Mouse (Mus musculus) neural tube, embryonic 15.5 days (tissue): Measurements from ENCODE around the gene Pepd. TPM values are rescaled to one million over a fixed set of nuclear protein-coding genes. Genes with fewer than 3 reads are reported as not detected.
A peak's percentile ranks its signal among the peaks of the same experiment; 100 is the strongest.

Source experiments
- ATAC-seq: fragments of 200-750 bp; cut with Nextera tagmentation; 2 replicates; pipeline ENCODE4 v1.8.0; 2017; ENCODE audit warnings: mild to moderate bottlenecking, moderate TSS enrichment, moderate library complexity; ENCODE audit not compliant: low FRiP score
- H3K27ac ChIP-seq: fragments of 300-500 bp; sonication (generic); replicated peaks from 2 replicates; pipeline ENCODE4 v1.5.1; 2015; ENCODE audit warnings: mild to moderate bottlenecking, inconsistent platforms
- H3K27me3 ChIP-seq: fragments of 300-500 bp; sonication (generic); replicated peaks from 2 replicates; pipeline ENCODE4 v1.6.1; 2015; ENCODE audit warnings: inconsistent platforms
- H3K36me3 ChIP-seq: fragments of 300-500 bp; sonication (generic); 2 replicates; pipeline ENCODE4 v1.6.1; 2015; ENCODE audit warnings: inconsistent platforms
- H3K4me1 ChIP-seq: fragments of 300-500 bp; sonication (generic); 2 replicates; pipeline ENCODE4 v1.6.1; 2015; ENCODE audit warnings: inconsistent platforms
- H3K4me2 ChIP-seq: fragments of 300-500 bp; sonication (generic); 2 replicates; pipeline ENCODE4 v1.6.1; 2015; ENCODE audit warnings: inconsistent platforms, mild to moderate bottlenecking, moderate library complexity
- H3K4me3 ChIP-seq: fragments of 300-500 bp; sonication (generic); replicated peaks from 2 replicates; pipeline ENCODE4 v1.5.1; 2015; ENCODE audit warnings: mild to moderate bottlenecking, inconsistent platforms
- H3K9ac ChIP-seq: fragments of 300-500 bp; sonication (generic); replicated peaks from 2 replicates; pipeline ENCODE4 v1.6.1; 2015; ENCODE audit warnings: mild to moderate bottlenecking, inconsistent platforms
- H3K9me3 ChIP-seq: fragments of 300-500 bp; sonication (generic); replicated peaks from 2 replicates; pipeline ENCODE4 v1.6.1; 2016; ENCODE audit warnings: inconsistent platforms
- WGBS: fragments of 180-500 bp; shearing (Covaris S2); methylation state at CpG from one replicate; pipeline ENCODE4 v1.1.7; 2015; ENCODE audit warnings: mixed read lengths; 5-methylcytosine and 5-hydroxymethylcytosine counted together
- polyA plus RNA-seq: library from polyadenylated mRNA; unstranded; fragments of >200 nt; fragmentation: Nextera tagmentation; extraction: Ambion mirVana; gene quantifications from 2 replicates; pipeline ENCODE4 v1.2.1, GENCODE M21; 2015

Gene Pepd
- polyA plus RNA-seq, 1 experiment from 2014 or later: 67.5 TPM

- Histone ChIP-seq H3K27ac (no peak overlapping the region), H3K4me3 (no peak overlapping the region), H3K9ac (no peak overlapping the region), H3K9me3 (no peaks in the 10 kb centered on the region), H3K4me2 (no peak overlapping the region), H3K4me1 (peaks cover 31% of the 10 kb centered on the region), H3K36me3 (no peaks in the 10 kb centered on the region), H3K27me3 (no peaks in the 10 kb centered on the region)
- no peak for ATAC-seq
Observed at GRCm38 (mm10) chr7:34985646-34986045, 73.5 kb downstream of the Pepd start.

GRCm38 (mm10) chr7:34986575-34987150 is 74.5 kb downstream of the Pepd start:
- ATAC-seq: no peak
- H3K4me1 ChIP-seq: peaks cover 31% of the 10 kb centered on the region
- no peak overlapping the region for H3K4me2 ChIP-seq
- no peak overlapping the region for H3K9ac ChIP-seq
- no peaks in the 10 kb centered on the region for H3K9me3 ChIP-seq
- 0 out of 2 replicates have a peak overlapping the region, but pooled peaks have one; percentile 28 for H3K27ac ChIP-seq
- WGBS: 30% methylated on average over 7 of the region's 7 CpGs
- no peaks in the 10 kb centered on the region for H3K27me3 ChIP-seq
- H3K36me3 ChIP-seq: no peaks in the 10 kb centered on the region
- H3K4me3 ChIP-seq: no peak overlapping the region

GRCm38 (mm10) chr7:34987258-34987657 is 75.1 kb downstream of the Pepd start:
- H3K27ac ChIP-seq: 0 out of 2 replicates have a peak overlapping the region, but pooled peaks have one; percentile 28
- H3K27me3 ChIP-seq: no peaks in the 10 kb centered on the region
- H3K4me2 ChIP-seq: no peak overlapping the region
- no peak overlapping the region for H3K4me3 ChIP-seq
- no peaks in the 10 kb centered on the region for H3K9me3 ChIP-seq
- H3K9ac ChIP-seq: no peak overlapping the region
- H3K36me3 ChIP-seq: no peaks in the 10 kb centered on the region
- 62% methylated on average over 6 of the region's 6 CpGs for WGBS
- no peak for ATAC-seq
- peaks cover 31% of the 10 kb centered on the region for H3K4me1 ChIP-seq

- Histone ChIP-seq H3K27me3 (no peaks in the 10 kb centered on the region), H3K9me3 (no peaks in the 10 kb centered on the region), H3K4me3 (no peak overlapping the region), H3K36me3 (no peaks in the 10 kb centered on the region), H3K4me1 (peaks cover 31% of the 10 kb centered on the region), H3K9ac (no peak overlapping the region), H3K27ac (peak overlapping the region; percentile 37; the same call in 1 of the 2 replicates), H3K4me2 (no peak overlapping the region)
- ATAC-seq: peak; percentile 67
- 61% methylated on average over 3 of the region's 3 CpGs for WGBS
Observed at GRCm38 (mm10) chr7:34988488-34988887, 76.3 kb downstream of the Pepd start.

- ATAC-seq: no peak
- Histone ChIP-seq H3K27me3 (no peaks in the 10 kb centered on the region), H3K9me3 (no peaks in the 10 kb centered on the region), H3K4me3 (no peak overlapping the region), H3K4me1 (peaks cover 30% of the 10 kb centered on the region), H3K27ac (no peak overlapping the region), H3K36me3 (no peaks in the 10 kb centered on the region), H3K4me2 (no peak overlapping the region), H3K9ac (no peak overlapping the region)
- 87% methylated on average over 6 of the region's 6 CpGs for WGBS
Observed at GRCm38 (mm10) chr7:34991731-34992246, 79.6 kb downstream of the Pepd start.

DNA sequence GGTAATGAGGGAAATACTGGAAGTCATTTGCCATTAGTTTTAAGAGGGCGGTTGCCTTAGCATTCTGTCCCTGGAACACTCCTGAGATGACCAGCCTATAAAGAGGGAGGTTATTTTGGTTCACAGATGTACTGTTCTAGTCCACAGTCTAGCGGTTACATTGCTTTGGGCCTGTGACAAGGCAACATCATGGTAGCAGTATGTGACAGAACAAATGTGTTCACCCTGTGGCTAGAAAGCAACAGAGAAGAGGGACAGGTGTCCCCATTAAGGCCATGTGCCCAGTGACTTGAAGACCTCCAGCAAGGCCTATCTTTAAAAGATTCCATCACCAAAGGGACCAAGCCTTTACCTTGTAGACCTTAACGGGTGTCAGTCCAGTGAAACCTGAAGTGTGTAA is 80.6 kb downstream of the Pepd start:
- H3K4me3 ChIP-seq: no peak overlapping the region
- H3K4me1 ChIP-seq: peaks cover 21% of the 10 kb centered on the region
- 90% methylated on average over 3 of the region's 3 CpGs for WGBS
- H3K27ac ChIP-seq: no peak overlapping the region
- no peak overlapping the region for H3K9ac ChIP-seq
- no peak for ATAC-seq
- H3K4me2 ChIP-seq: no peak overlapping the region
- no peaks in the 10 kb centered on the region for H3K9me3 ChIP-seq
- no peaks in the 10 kb centered on the region for H3K36me3 ChIP-seq
- H3K27me3 ChIP-seq: no peaks in the 10 kb centered on the region

DNA sequence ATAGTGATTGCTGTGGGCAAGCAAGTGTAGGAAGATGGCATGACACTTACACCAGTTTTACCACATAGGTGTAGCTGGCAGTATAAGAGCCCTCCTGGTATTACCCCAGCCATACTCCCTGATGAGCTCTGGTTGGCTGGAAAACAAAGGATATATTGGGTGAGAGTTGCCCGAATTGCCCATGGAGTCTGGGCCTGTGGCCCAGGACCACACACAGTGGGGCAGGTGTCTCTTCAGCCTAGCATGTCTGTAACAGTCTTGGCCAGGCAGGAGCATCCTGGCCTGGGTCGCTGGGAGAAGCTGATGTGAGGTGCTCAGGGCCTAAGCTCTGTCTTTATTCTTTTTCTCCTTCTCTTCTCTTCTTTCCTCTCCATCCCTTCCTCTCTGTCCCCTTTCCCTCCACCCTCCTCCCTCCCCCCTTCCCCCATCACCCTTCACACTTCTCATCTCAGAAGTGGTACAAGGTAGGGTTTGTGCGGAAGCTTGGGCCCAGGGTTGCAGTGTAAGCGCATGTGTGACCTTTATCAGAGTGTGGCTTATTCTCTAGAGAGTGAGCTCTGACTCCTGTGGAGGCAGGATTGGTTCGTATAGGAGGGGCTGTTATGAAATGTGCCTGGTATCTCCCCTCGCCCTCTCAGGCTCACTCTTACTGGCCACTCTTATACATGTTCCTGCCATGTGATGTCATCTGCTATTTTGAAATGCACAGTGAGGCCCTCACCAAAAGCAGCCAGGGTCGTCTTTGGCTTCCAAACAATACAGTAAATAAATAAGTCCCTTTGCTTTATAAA is 83.9 kb downstream of the Pepd start:
- Histone ChIP-seq H3K9me3 (no peaks in the 10 kb centered on the region), H3K27ac (no peak overlapping the region), H3K4me3 (no peak overlapping the region), H3K36me3 (no peaks in the 10 kb centered on the region), H3K9ac (no peak overlapping the region), H3K4me2 (no peak overlapping the region), H3K4me1 (0 out of 2 replicates have a peak, but pooled peaks cover 5% of the 10 kb centered on the region), H3K27me3 (no peaks in the 10 kb centered on the region)
- ATAC-seq: no peak
- 76% methylated on average over 7 of the region's 7 CpGs for WGBS

DNA sequence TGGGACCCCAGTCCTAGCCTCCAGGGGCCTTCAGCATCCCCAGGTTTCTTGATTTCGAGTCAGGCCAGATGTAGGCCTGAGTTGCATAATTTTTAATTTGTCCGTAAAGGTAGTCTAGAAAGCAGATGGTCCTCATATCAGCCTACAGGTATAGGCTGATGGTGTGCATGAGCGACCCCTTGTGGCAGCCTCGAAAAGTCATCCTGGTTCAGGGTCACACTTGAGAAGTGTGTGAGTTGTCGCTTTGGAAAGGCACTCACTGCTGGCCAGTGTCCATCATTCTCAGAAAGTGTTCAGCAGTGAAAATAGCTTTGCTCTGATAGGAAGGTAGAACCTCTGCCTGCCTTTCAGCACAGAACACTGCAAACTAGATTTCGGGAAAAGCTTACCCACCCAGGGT is 88.7 kb downstream of the Pepd start:
- Histone ChIP-seq H3K9me3 (no peaks in the 10 kb centered on the region), H3K4me3 (no peak overlapping the region), H3K36me3 (no peaks in the 10 kb centered on the region), H3K27me3 (no peaks in the 10 kb centered on the region), H3K27ac (no peak overlapping the region), H3K4me1 (peaks cover 4% of the 10 kb centered on the region; the same call in 1 of the 2 replicates), H3K4me2 (no peak overlapping the region), H3K9ac (no peak overlapping the region)
- 37% methylated on average over 6 of the region's 6 CpGs for WGBS
- no peak for ATAC-seq

- no peak for ATAC-seq
- Histone ChIP-seq H3K27me3 (no peaks in the 10 kb centered on the region), H3K4me3 (no peak overlapping the region), H3K4me1 (peaks cover 4% of the 10 kb centered on the region; the same call in 1 of the 2 replicates), H3K9ac (no peak overlapping the region), H3K27ac (no peak overlapping the region), H3K4me2 (no peak overlapping the region), H3K36me3 (no peaks in the 10 kb centered on the region), H3K9me3 (no peaks in the 10 kb centered on the region)
- 55% methylated on average over 7 of the region's 7 CpGs for WGBS
Observed at GRCm38 (mm10) chr7:35003171-35003737, 91.1 kb downstream of the Pepd start.

DNA sequence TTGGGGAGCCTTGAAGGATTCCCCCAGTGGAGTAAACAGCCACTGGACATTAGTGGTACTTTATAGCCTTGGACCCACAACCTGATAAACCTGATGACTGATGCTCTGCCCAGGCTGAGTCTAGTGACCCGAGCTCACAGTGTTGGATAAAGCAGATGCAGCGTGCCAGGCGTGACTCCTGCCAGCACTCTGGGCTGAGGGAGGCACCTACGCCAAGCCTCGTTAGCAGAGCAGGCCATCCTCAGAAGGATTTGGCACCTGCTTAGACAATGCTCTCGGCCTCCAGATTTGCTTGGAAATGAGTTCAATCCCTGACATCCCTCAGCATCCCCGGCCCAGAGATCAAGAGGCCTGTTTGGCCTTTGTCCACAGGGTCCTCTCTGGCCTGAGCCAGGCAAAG is 94.5 kb downstream of the Pepd start:
- WGBS: 86% methylated on average over 7 of the region's 7 CpGs
- H3K4me3 ChIP-seq: no peak overlapping the region
- H3K9me3 ChIP-seq: no peaks in the 10 kb centered on the region
- no peak for ATAC-seq
- H3K36me3 ChIP-seq: no peaks in the 10 kb centered on the region
- no peaks in the 10 kb centered on the region for H3K27me3 ChIP-seq
- peaks cover 4% of the 10 kb centered on the region; the same call in 1 of the 2 replicates for H3K4me1 ChIP-seq
- H3K9ac ChIP-seq: no peak overlapping the region
- no peak overlapping the region for H3K4me2 ChIP-seq
- no peak overlapping the region for H3K27ac ChIP-seq

DNA sequence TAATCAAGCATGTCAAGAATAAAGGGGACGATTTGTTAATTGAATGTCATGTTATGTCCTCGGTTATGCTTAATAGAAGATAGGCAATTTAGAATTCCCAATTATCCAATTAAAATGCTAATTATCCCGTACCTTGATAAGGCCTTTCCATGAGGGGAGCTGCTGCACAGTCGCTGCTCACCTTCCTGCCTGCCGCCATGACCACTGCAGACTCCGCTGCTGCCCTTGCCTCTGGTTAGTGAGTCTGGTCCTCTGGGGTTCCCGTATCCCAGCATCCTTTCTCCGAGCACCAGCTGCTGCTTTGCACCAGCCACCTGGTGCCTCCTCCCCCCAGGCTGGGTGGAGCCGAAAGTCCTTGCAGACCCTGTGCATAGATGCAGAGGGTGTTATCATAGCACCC is 101.0 kb downstream of the Pepd start:
- WGBS: 31% methylated on average over 9 of the region's 9 CpGs
- Histone ChIP-seq H3K4me2 (no peak overlapping the region), H3K9me3 (no peaks in the 10 kb centered on the region), H3K27me3 (no peaks in the 10 kb centered on the region), H3K9ac (no peak overlapping the region), H3K27ac (no peak overlapping the region), H3K4me1 (0 out of 2 replicates have a peak, but pooled peaks cover 5% of the 10 kb centered on the region), H3K36me3 (no peaks in the 10 kb centered on the region), H3K4me3 (no peak overlapping the region)
- ATAC-seq: peak; percentile 64

GRCm38 (mm10) chr7:35015252-35015651 is 103.1 kb downstream of the Pepd start:
- no peaks in the 10 kb centered on the region for H3K9me3 ChIP-seq
- no peak for ATAC-seq
- H3K36me3 ChIP-seq: no peaks in the 10 kb centered on the region
- H3K27me3 ChIP-seq: no peaks in the 10 kb centered on the region
- no peak overlapping the region for H3K27ac ChIP-seq
- peaks cover 7% of the 10 kb centered on the region; the same call in 1 of the 2 replicates for H3K4me1 ChIP-seq
- H3K4me2 ChIP-seq: no peak overlapping the region
- no peak overlapping the region for H3K9ac ChIP-seq
- H3K4me3 ChIP-seq: no peak overlapping the region
- 59% methylated on average over 2 of the region's 2 CpGs for WGBS
